Mouse (Mus musculus): ENCODE data around the gene Ube2v1.

Gene Ube2v1

DNA sequence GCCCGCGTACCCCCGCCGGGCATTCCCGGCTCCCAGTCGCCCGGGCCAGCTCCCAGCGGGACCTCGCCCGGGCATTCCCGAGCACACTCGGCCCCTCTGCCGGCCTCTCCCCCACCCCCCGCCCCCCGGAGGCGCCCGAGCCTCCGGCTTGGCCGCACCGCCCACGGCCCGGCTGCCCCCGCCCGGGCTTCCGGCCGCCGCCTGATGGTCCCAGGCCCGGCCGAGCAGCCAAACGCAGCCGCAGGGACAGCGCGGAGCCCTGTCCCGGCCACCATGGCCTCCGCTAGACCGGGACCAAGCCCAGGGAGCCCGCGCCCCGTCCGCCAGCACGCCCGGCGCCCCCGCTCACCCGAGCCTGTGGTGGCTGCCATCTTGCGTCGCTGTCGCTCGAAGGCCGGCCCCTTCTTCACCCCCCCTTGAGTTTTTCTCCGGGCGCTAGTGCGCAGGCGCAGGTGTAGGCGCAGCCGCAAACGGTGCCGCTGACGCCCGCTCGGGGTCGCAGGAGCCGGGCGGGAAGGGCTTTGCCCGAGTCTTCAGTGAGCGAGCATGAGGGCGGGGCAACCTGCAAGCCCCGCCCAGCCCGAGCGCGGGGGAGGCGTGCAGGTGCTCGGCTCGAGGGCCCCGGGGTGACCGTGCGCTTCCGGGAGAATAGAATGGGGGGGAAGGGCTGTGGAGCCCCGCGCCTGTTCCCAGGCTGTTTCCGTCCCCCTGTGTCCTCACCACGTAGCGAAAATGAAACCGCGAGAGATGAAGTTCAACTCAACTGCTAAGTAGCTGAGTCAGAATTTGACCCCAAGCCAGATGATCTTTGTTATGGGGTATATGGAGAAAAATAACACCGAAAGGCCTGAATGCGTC, at the start of gene Ube2v1:
TSS of gene Ube2v1 (minus strand) at position 505 of the 858 bp plus-strand sequence.
- peak; percentile 99 for DNase-seq (ENCODE audit: low read depth)

DNA sequence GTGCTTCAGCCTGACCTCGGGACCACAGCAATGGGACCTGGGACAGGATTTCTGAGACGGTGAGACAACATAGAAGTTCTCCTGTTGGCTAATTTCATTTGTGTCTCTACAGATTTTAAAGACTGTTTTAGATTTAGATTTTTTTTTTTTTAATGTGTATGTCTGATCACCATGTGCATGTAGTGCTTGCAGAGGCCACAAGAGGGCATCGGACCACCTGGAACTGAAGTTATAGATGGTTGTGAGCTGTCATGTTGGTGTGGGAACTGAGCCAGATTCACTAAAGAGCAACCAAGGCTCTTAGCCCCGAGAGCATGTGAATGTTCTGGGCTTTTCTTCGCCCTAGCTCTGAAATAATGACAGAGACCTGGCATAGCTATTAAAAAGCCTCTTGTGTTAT, 48.8 kb upstream of the Ube2v1 start:
- DNase-seq (ENCODE audit: low read depth): peak; percentile 78

DNA sequence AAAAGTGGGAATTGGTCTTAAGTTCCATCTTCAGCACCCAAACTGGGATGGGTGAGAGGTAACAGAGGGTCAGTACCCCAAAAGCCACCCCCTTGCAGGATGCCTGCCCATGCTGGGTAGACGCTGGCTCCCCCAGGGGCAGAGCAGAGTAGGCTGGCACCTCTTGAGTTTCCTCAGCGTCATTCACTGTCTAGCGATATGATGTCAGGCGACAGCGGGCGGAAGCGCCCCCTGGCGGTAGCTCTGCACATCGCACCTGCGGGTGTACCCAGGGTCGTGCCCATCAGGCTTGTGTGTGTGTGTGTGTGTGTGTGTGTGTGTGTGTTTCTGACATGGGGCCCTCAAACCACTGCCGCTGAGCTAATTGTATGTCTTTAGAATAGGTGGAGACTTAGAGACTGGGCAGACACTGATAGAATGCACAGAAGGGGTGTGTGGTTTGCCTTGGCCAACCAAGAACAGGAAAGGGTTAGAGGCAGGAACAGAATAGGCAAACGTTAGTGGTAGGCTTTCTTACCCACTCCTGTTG, 48.1 kb upstream of the Ube2v1 start:
- peak; percentile 80 for DNase-seq (ENCODE audit: low read depth)

DNA sequence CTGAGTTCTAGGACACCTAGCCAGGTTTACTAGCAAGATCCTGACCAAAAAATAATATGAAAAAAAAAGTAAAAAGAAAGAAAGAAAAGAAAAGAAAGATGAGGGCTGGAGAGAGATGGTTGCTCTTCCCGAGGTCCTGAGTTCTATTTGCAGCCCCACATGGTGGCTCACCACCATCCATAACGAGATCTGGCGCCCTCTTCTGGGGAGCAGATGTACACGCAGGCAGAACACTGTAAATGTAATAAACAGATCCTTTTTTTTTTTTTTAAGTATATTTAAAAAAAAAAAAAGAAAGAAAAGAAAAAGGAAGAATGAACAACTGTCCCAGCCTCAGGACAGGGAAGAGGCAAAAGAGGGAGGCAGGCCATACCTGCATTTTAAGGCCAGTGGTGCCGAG, 46.7 kb upstream of the Ube2v1 start:
- peak; percentile 46 for DNase-seq (ENCODE audit: low read depth)

DNA sequence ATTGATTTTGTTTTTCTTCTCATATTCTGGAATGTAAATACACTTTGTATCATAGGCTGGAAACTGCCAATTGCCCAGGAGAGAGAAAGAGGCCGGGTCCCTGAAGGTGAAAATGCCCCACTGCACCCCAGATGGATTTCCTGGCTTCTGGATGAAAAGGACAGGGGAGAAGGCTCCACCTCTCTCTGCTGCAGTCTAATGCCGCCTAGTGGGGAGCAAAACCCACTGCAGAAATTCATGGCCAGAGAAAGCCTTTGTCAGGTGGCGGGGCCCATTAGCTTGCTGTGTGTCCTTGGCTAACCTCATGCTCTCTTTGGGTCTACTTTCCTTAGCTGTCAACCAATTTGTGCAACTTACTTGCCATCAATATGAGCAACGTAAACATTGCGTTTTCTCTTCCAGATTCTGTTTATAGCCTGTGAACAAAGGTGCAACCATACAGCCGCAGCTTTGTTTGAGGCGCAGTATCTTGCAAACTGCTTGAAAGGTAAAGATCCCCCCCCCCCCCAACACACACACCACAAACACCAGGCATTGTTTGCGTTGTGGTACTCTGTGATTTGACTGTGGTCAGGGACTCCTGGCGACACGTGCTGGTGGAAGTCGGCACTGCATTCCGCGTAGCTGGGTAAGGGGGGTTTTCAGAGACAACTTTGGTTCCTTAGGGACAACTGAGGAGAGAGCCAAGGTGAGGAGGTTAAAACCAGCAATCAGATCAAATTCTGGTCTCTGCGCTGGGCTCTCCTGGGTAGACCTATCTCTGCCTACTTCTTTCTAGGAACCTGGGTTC, 43.4 kb upstream of the Ube2v1 start:
- DNase-seq (ENCODE audit: low read depth): peak; percentile 61

DNA sequence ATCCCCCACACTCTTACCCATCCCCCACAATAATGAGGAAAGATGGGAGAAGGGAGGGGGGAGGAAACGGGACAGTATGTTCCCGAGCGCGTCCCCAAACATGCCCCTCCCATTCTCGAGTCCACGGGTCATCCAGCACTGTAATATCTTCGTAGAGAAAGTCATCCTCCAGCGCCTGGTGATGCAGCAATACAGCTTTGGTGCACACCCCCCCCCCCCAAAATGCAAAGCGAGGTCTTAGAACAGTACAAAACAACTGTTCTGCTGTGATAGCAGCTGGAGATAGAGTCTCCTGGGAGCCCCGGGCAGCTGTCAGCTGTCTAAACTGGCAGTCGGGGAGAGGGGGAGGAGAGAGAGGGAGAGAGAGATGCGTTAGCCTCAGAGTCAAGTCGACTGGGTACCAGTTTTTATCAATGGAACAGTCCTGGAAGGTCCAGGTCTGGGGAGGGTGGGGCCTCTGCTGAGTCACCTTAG, 40.4 kb upstream of the Ube2v1 start:
- DNase-seq (ENCODE audit: low read depth): no peak

DNA sequence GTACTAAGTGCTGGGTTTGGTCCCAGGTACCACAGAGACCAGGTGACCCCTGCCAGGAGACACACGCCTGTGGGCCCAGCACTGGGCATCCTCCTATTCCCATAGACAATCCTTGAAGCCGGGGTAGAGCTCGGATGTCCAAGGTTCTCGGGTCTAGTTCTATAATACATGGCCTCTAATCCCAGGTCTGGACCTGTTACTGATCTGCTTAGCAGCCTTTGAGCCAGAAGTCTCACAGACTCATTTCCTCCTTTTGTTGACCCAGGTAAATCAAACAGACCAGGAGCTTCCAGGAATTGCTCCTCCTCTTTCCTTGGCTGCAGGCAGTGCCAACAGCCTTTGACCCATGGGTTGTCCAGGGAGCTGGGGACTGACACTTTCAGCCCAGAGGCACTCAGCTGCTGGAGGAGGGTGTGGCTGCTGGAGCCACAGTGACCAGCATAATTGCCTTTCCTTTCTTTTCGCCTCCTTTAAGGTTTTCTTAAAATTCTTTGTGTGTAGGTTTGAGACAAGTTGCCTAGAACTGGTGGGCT, 39.3 kb upstream of the Ube2v1 start:
- DNase-seq (ENCODE audit: low read depth): no peak

DNA sequence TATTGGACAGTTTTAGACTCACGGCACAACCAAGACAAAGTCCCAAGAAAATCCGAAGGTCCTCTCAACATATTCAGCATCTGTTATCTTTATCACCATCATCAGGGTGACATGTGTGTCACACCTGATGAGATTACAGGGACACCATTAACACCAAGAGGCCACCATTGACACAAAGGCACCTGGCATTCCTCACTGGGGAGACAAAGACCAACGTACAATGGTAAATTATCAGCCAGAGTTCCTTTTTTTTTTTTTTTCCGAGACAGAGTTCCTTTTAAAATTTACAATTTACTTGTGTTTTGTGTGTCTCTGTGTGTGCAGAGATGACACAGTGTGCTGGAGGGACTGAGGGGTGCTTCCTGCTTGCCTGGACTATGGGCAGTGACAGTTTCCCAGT, 37.5 kb upstream of the Ube2v1 start:
- no peak for DNase-seq (ENCODE audit: low read depth)

DNA sequence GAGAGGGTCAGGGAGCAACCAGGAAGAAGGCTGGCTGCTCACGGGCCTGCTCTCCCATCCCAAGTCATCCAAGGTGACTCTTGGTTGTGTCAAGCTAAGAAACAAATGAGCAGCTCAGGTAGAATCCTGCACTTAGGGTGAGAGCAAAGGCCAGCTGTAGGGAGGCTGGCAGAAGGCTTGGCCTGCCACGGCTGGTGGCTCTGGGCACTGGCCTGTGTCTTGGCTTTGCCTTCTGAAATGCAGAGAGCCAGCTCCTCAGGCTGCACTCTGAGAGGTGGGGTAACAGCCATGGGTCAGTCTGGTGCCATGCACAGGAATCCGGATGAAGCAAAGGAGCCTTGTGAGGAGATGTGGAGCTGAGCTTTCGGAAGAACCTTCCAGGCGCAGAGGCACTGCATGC, 36.5 kb upstream of the Ube2v1 start:
- DNase-seq (ENCODE audit: low read depth): no peak

DNA sequence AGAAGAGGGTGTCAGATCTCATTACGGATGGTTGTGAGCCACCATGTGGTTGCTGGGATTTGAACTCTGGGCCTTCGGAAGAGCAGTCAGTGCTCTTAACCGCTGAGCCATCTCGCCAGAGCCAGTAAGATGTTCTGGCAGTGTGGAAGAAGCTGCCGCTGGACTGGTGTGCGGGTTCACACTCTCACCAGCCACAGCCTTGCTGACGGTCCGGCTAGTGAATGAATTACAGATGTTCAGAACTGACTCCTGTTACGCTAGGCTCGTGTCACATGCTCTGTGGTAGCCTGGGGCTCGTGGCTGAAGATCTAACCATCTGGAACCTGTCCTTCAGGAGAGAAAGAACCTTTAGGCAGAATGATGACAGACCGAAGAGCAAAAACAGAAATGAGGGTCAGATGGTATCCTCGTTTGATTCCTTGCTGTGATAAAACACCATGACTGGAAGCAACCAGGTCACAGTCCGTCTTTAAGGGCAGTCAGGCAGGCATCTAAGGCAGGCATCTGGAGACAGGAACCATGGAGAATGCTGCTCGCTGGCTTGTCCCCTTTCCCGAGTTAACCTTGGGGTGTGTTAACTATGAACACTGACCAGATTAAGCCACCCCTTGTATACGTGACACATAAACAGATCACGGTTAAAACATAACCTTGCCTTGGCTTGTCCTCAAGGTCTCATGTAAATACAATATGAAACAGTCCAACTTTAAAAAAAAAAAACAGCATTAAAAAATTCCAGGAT, 34.2 kb upstream of the Ube2v1 start:
- DNase-seq (ENCODE audit: low read depth): no peak

DNA sequence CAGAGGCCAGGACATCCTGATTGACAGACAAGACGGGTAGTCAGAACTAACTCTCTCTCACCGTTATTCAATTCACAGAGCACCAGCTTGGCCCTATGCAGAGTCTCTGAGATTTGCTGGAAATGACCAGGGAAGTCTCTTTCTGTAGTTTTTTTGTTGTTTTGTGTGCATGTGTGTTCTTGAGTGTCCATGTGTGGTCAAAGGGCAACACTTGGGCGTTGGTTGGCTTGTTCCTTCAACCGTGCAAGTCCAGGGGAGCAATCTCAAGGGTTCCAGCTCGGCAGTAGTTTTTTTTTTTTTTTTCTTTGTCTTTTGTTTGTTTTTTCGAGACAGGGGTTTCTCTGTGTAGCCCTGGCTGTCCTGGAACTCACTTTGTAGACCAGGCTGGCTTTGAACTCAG, 30.8 kb upstream of the Ube2v1 start:
- no peak for DNase-seq (ENCODE audit: low read depth)

DNA sequence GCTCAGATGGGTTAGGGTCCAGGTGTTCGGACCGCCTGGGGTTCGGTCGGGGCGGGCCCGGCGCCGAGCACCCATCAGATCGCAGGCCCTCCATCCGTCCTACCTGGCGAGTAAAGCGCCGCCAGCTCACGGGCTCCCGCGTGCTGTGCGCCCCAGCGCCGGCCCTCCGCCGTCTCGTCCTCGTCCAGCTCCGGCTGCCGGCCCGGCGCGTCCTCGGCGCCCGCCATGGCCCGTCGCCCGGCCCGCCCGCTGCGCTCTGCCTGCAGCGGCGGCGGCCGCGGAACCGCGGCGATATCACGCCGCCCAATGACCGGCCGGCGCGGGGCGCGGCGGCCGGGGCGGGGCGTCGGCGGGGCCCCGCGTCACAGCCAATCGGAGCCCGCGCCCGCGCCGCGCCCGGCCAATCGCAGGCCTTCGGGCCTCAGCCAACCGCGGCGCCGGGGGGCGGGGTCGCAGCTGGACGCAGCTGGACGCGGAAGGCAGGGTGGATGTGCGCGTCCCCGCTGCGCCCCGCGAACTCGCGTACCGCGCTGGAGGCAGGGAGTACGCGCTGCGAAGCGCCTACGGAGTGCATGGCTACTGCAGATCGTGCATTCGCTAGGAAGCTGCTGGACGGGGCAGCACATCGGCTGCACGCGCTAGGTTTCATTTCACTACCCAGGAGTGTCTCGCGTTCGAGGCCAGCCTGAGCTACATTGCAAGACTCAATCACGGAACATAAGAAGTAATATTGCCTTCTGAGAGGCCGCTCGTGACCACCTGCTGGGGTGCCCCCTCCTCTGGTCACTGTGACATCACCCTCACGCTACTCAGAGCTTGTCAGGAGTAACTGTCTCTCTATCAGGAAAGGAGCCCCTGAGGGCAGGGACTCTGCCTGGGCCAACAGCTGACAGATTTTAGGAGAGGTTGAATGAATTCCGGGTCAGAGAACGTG, 29.6 kb upstream of the Ube2v1 start, which contains the start of gene Gm20431:
TSS of gene Gm20431 (minus strand) at position 227 of the 934 bp plus-strand sequence.
- DNase-seq (ENCODE audit: low read depth): peak; percentile 98

DNA sequence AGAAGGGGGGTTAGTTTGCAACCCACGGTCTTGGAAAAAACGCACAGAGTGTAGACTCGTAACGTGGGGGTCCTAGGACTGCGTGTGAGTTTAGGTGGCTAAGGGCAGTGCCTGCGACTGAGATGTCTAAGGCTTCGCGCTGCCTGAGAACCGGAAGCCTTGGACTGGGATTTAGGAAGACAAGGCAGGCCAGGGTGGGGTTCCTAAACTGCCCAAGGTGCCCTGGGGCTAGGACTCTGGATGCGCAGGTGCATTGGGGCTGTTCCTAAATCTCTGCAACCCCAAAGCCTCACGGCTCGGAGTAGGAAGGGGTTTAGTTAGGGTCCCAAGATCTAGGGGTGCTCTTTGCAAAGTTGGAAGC, 28.7 kb upstream of the Ube2v1 start:
- peak; percentile 36 for DNase-seq (ENCODE audit: low read depth)

DNA sequence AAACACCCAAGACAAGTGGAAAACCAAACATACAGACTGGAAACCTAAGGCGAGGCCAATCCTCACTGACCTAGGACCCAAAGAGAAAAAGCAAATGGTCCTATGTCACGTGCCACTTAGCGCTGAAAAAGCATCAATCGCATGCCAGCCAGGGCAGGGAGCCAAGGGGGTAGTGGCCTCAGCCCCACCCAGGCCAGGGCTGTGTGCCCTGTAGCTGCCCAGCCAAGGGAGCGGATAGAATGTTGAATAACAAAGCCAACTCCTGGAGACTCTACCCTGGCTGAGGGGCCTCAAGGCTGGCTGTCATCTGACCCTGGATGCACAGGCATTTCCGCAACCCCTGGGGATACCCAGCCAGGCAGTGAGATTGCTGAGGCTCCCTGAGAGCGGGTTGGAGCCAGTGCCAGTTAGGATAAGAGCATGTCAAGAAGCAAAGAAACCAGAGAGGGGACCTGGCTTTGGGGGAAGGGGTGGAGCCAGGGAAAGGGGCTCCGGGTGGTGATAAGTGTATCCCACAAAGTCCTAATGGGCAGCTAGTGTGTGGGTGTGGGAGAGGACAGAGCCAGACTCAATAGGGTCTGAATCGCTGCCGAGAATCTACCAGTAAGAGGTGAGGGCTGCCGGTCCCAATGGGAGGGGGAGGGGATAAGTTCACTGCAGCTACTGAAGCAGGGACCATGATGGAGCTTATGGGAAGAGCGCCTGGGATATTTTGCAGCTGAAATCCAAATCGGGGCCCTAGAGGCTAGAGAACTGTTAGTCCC, 28.1 kb upstream of the Ube2v1 start:
- peak; percentile 37 for DNase-seq (ENCODE audit: low read depth)

DNA sequence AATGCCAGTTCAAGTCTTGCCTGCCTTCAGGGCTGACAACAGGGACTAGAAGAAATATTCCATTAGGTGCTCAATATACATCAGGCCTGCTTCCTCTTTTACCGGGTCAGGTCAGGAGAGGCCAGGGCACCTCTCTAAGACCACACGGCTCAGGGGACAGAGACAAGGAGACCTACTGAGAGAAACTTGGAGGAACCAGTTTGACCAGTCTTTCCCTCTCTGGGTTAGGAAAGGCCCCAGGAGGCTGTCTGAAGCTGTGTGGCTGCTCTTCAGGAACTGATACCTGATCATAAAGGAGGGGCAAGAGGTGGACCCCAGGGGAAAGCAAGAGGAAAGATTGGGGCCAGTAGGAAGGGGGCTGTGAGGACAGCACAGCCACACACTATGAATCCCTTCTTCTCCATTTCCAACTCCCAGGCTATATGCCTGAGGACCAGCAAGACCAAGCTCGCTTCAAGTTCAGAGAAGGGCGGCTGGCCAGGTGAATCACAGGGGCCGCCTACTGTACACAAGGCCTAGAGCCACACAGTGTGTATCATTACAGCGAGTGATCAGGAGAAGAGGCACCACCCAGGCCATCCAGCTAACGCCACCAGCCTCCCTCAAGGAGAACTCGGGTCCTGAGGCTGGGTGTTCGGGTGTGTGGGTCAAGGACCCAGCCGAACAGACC, 27.4 kb upstream of the Ube2v1 start:
- peak; percentile 26 for DNase-seq (ENCODE audit: low read depth)

DNA sequence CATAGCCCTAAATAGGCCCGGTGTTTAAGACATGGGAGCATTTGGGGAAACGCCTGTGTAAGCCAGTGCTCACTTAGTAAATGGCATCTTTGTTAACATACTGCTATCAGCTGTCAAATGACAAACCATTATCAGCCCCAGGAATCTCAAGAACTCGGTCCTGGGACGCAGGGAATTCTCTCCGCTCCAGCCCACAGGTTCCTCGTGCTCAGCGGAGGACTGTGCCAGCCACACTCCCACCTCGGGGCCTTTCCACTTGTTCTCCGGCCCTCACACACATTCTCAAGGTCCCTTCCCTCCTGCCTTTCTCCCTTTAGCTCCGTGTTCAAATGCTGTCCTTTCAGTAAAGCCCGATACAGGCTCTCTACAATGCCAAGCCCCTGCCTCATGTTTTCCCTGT, 26.8 kb upstream of the Ube2v1 start:
- DNase-seq (ENCODE audit: low read depth): no peak

DNA sequence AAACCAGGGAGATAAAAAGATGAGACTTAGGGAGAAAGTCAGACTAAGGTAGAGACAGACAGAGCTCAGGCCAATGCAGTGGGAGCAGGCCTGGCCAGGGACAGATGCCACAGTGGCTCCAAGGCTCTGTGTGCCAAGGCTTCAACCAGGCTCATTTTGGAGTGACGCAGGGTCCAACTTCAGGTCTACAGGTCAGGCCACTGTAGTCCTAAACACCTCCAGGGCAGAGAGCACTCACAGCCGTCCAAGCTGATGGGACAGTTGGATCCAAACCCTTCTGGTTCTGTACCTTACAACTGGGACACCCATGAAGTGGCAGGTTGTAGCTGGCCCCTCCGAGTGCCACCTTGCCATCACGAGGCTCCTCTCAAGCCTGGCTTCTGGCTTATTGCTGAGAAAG, 26.1 kb upstream of the Ube2v1 start:
- no peak for DNase-seq (ENCODE audit: low read depth)

DNA sequence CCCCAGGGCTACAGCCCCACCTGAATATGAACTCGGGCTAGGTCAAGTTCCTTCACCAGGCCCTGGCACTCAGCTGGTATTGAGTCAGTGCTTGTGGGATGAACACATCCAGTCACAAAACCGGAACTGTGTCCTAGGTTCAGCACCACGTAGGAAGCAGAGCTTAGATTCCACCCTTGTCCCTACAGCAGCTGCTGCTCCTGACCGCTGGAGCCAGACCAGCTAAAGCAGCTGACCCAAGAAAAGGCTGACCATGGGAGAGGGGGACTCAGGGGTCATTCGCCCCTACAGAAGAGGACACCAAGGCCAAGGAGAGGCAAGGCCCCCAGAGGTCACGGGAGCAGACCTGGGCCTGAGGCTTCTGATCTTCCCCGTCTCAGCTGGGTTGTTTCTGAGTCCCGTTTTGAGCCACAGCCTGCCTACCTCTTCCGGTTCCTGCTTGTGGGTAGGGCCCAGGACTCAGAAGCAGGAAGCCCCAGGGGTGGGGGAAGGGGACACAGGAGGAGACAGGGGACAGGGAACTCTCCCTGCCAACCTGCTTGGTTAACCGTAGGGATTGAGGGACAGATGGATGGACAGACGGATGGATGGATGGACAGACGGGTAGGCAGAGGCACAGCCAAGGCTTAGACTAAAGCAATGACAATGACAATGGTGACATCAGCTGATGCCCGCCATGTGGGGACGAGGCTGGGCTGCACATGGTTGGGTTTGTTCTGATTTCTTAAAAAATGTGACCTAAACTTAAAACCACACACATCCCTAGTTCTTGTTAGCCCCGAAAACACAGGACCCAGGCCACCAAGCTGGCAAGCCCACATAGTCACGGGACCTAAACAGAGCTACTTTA, 25.0 kb upstream of the Ube2v1 start:
- no peak for DNase-seq (ENCODE audit: low read depth)

Measured in NIH3T3 (cell line).